Mouse (Mus musculus): Measurements from ENCODE around the gene Cygb. TPM values are rescaled to one million over a fixed set of nuclear protein-coding genes. Genes with fewer than 3 reads are reported as not detected.

Cygb gene
- polyA plus RNA-seq, 1 experiment from 2014 or later: 1.1 TPM

- WGBS (ENCODE audit: insufficient replicate concordance): 65% methylated on average over 10 of the region's 10 CpGs
- H3K9ac ChIP-seq (ENCODE audit: low read depth, low read length): peak overlapping the region; percentile 17; the same call in 1 of the 2 replicates
Measured at GRCm38 (mm10) chr11:116620559-116621253, 33.4 kb downstream of the Cygb start.

GRCm38 (mm10) chr11:116620073-116620472 is 34.0 kb downstream of the Cygb start:
- Histone ChIP-seq H3K4me1 (ENCODE audit: control insufficient read depth, insufficient read depth, low read length) (peaks cover 68% of the 10 kb centered on the region), H3K9ac (ENCODE audit: low read depth, low read length) (no peak overlapping the region; the same call in 1 of the 2 replicates), H3K27ac (ENCODE audit: low read depth, low read length) (peak overlapping the region; percentile 55), H3K27me3 (ENCODE audit: control insufficient read depth, insufficient read depth, low read length) (no peaks in the 10 kb centered on the region), H3K4me3 (ENCODE audit: low read depth, low read length) (0 out of 2 replicates have a peak overlapping the region, but pooled peaks have one; percentile 6), H3K36me3 (ENCODE audit: control insufficient read depth, insufficient read depth, low read length) (no peaks in the 10 kb centered on the region), H3K4me2 (peak overlapping the region; percentile 50), H3K9me3 (replicated peaks; ENCODE audit: control insufficient read depth, low read length) (no peaks in the 10 kb centered on the region)
- ATAC-seq (replicated peaks; ENCODE audit: insufficient number of reproducible peaks, low FRiP score, low TSS enrichment): no peak
- 23% methylated on average over 9 of the region's 9 CpGs for WGBS (ENCODE audit: insufficient replicate concordance)

More at GRCm38 (mm10) chr11:116620559-116621253, 33.4 kb downstream of the Cygb start:
- H3K36me3 ChIP-seq (ENCODE audit: control insufficient read depth, insufficient read depth, low read length): no peaks in the 10 kb centered on the region
- peak overlapping the region; percentile 50 for H3K4me2 ChIP-seq
- no peak for ATAC-seq (replicated peaks; ENCODE audit: insufficient number of reproducible peaks, low FRiP score, low TSS enrichment)
- H3K27me3 ChIP-seq (ENCODE audit: control insufficient read depth, insufficient read depth, low read length): no peaks in the 10 kb centered on the region
- no peaks in the 10 kb centered on the region for H3K9me3 ChIP-seq (replicated peaks; ENCODE audit: control insufficient read depth, low read length)
- H3K4me1 ChIP-seq (ENCODE audit: control insufficient read depth, insufficient read depth, low read length): peaks cover 68% of the 10 kb centered on the region
- H3K27ac ChIP-seq (ENCODE audit: low read depth, low read length): peak overlapping the region; percentile 55
- 0 out of 2 replicates have a peak overlapping the region, but pooled peaks have one; percentile 6 for H3K4me3 ChIP-seq (ENCODE audit: low read depth, low read length)

GRCm38 (mm10) chr11:116619561-116619960 is 34.6 kb downstream of the Cygb start:
- H3K4me2 ChIP-seq: peak overlapping the region; percentile 50
- no peaks in the 10 kb centered on the region for H3K27me3 ChIP-seq (ENCODE audit: control insufficient read depth, insufficient read depth, low read length)
- no peak overlapping the region for H3K4me3 ChIP-seq (ENCODE audit: low read depth, low read length)
- no peaks in the 10 kb centered on the region for H3K9me3 ChIP-seq (replicated peaks; ENCODE audit: control insufficient read depth, low read length)
- ATAC-seq (replicated peaks; ENCODE audit: insufficient number of reproducible peaks, low FRiP score, low TSS enrichment): no peak
- peaks cover 68% of the 10 kb centered on the region for H3K4me1 ChIP-seq (ENCODE audit: control insufficient read depth, insufficient read depth, low read length)
- no peak overlapping the region for H3K9ac ChIP-seq (ENCODE audit: low read depth, low read length)
- H3K27ac ChIP-seq (ENCODE audit: low read depth, low read length): no peak overlapping the region
- WGBS (ENCODE audit: insufficient replicate concordance): 77% methylated on average over 8 of the region's 8 CpGs
- no peaks in the 10 kb centered on the region for H3K36me3 ChIP-seq (ENCODE audit: control insufficient read depth, insufficient read depth, low read length)

GRCm38 (mm10) chr11:116619156-116619555 is 35.0 kb downstream of the Cygb start:
- H3K36me3 ChIP-seq (ENCODE audit: control insufficient read depth, insufficient read depth, low read length): no peaks in the 10 kb centered on the region
- H3K9ac ChIP-seq (ENCODE audit: low read depth, low read length): no peak overlapping the region
- no peak overlapping the region for H3K4me3 ChIP-seq (ENCODE audit: low read depth, low read length)
- H3K9me3 ChIP-seq (replicated peaks; ENCODE audit: control insufficient read depth, low read length): no peaks in the 10 kb centered on the region
- no peaks in the 10 kb centered on the region for H3K27me3 ChIP-seq (ENCODE audit: control insufficient read depth, insufficient read depth, low read length)
- ATAC-seq (replicated peaks; ENCODE audit: insufficient number of reproducible peaks, low FRiP score, low TSS enrichment): no peak
- peaks cover 69% of the 10 kb centered on the region for H3K4me1 ChIP-seq (ENCODE audit: control insufficient read depth, insufficient read depth, low read length)
- 92% methylated on average over 7 of the region's 7 CpGs for WGBS (ENCODE audit: insufficient replicate concordance)
- peak overlapping the region; percentile 11; the same call in 1 of the 2 replicates for H3K4me2 ChIP-seq
- H3K27ac ChIP-seq (ENCODE audit: low read depth, low read length): no peak overlapping the region

- no peak overlapping the region for H3K4me3 ChIP-seq (ENCODE audit: low read depth, low read length)
- no peak overlapping the region for H3K4me2 ChIP-seq
- WGBS (ENCODE audit: insufficient replicate concordance): 83% methylated on average over 7 of the region's 7 CpGs
- ATAC-seq (replicated peaks; ENCODE audit: insufficient number of reproducible peaks, low FRiP score, low TSS enrichment): no peak
- H3K4me1 ChIP-seq (ENCODE audit: control insufficient read depth, insufficient read depth, low read length): peaks cover 70% of the 10 kb centered on the region
- no peaks in the 10 kb centered on the region for H3K36me3 ChIP-seq (ENCODE audit: control insufficient read depth, insufficient read depth, low read length)
- H3K9ac ChIP-seq (ENCODE audit: low read depth, low read length): no peak overlapping the region
- no peaks in the 10 kb centered on the region for H3K9me3 ChIP-seq (replicated peaks; ENCODE audit: control insufficient read depth, low read length)
- H3K27me3 ChIP-seq (ENCODE audit: control insufficient read depth, insufficient read depth, low read length): no peaks in the 10 kb centered on the region
- H3K27ac ChIP-seq (ENCODE audit: low read depth, low read length): no peak overlapping the region
Measured at GRCm38 (mm10) chr11:116618666-116619065, 35.4 kb downstream of the Cygb start.

GRCm38 (mm10) chr11:116617641-116618040 is 36.5 kb downstream of the Cygb start:
- Histone ChIP-seq H3K27ac (ENCODE audit: low read depth, low read length) (no peak overlapping the region), H3K9me3 (replicated peaks; ENCODE audit: control insufficient read depth, low read length) (no peaks in the 10 kb centered on the region), H3K36me3 (ENCODE audit: control insufficient read depth, insufficient read depth, low read length) (no peaks in the 10 kb centered on the region), H3K4me1 (ENCODE audit: control insufficient read depth, insufficient read depth, low read length) (peaks cover 62% of the 10 kb centered on the region), H3K9ac (ENCODE audit: low read depth, low read length) (no peak overlapping the region), H3K27me3 (ENCODE audit: control insufficient read depth, insufficient read depth, low read length) (no peaks in the 10 kb centered on the region), H3K4me2 (no peak overlapping the region), H3K4me3 (ENCODE audit: low read depth, low read length) (no peak overlapping the region)
- ATAC-seq (replicated peaks; ENCODE audit: insufficient number of reproducible peaks, low FRiP score, low TSS enrichment): no peak
- WGBS (ENCODE audit: insufficient replicate concordance): 91% methylated on average over 7 of the region's 7 CpGs

GRCm38 (mm10) chr11:116616438-116617118 is 37.5 kb downstream of the Cygb start:
- Histone ChIP-seq H3K4me2 (peak overlapping the region; percentile 53), H3K4me1 (ENCODE audit: control insufficient read depth, insufficient read depth, low read length) (peaks cover 52% of the 10 kb centered on the region), H3K9ac (ENCODE audit: low read depth, low read length) (no peak overlapping the region), H3K9me3 (replicated peaks; ENCODE audit: control insufficient read depth, low read length) (no peaks in the 10 kb centered on the region), H3K27me3 (ENCODE audit: control insufficient read depth, insufficient read depth, low read length) (no peaks in the 10 kb centered on the region), H3K27ac (ENCODE audit: low read depth, low read length) (peak overlapping the region; percentile 75; the same call in 1 of the 2 replicates), H3K4me3 (ENCODE audit: low read depth, low read length) (no peak overlapping the region), H3K36me3 (ENCODE audit: control insufficient read depth, insufficient read depth, low read length) (no peaks in the 10 kb centered on the region)
- 72% methylated on average over 10 of the region's 10 CpGs for WGBS (ENCODE audit: insufficient replicate concordance)
- ATAC-seq (replicated peaks; ENCODE audit: insufficient number of reproducible peaks, low FRiP score, low TSS enrichment): no peak

GRCm38 (mm10) chr11:116615735-116616437 is 38.2 kb downstream of the Cygb start:
- peak; percentile 69 for ATAC-seq (replicated peaks; ENCODE audit: insufficient number of reproducible peaks, low FRiP score, low TSS enrichment)
- no peak overlapping the region for H3K4me3 ChIP-seq (ENCODE audit: low read depth, low read length)
- H3K36me3 ChIP-seq (ENCODE audit: control insufficient read depth, insufficient read depth, low read length): no peaks in the 10 kb centered on the region
- WGBS (ENCODE audit: insufficient replicate concordance): 38% methylated on average over 13 of the region's 15 CpGs
- peak overlapping the region; percentile 75 for H3K27ac ChIP-seq (ENCODE audit: low read depth, low read length)
- peak overlapping the region; percentile 53 for H3K4me2 ChIP-seq
- no peaks in the 10 kb centered on the region for H3K9me3 ChIP-seq (replicated peaks; ENCODE audit: control insufficient read depth, low read length)
- H3K4me1 ChIP-seq (ENCODE audit: control insufficient read depth, insufficient read depth, low read length): peaks cover 45% of the 10 kb centered on the region
- H3K9ac ChIP-seq (ENCODE audit: low read depth, low read length): peak overlapping the region; percentile 49; the same call in 1 of the 2 replicates
- H3K27me3 ChIP-seq (ENCODE audit: control insufficient read depth, insufficient read depth, low read length): no peaks in the 10 kb centered on the region
